Mouse (Mus musculus): ENCODE data around the gene Ptgs2. TPM values are rescaled to one million over a fixed set of nuclear protein-coding genes. Genes with fewer than 3 reads are reported as not detected.

Gene Ptgs2
- total and polyA plus RNA-seq, 3 experiments = not detected

- Histone ChIP-seq H3K4me1 (ENCODE audit: control insufficient read depth in 1 of 2, insufficient read depth in 2 of 2, low read length in 2 of 2) (no peaks in the 10 kb centered on the region), H3K36me3 (ENCODE audit: control insufficient read depth in 1 of 2, insufficient read depth in 2 of 2, low read length in 2 of 2) (no peaks in the 10 kb centered on the region), H3K4me3 (ENCODE audit: control insufficient read depth in 1 of 2, insufficient read depth in 1 of 2, low read depth in 2 of 2, low read length in 2 of 2) (no peak overlapping the region), H3K9me3 (replicated peaks; ENCODE audit: insufficient read depth, low read length) (no peaks in the 10 kb centered on the region), H3K79me2 (ENCODE audit: control insufficient read depth, insufficient read depth, low read length, poor library complexity) (no peaks in the 10 kb centered on the region), H3K27me3 (ENCODE audit: control insufficient read depth in 1 of 2, insufficient read depth in 2 of 2, low read length in 2 of 2) (no peaks in the 10 kb centered on the region), H3K9ac (ENCODE audit: control insufficient read depth, low read depth, low read length, poor library complexity, severe bottlenecking) (no peak overlapping the region), H3K27ac (ENCODE audit: control insufficient read depth, low read depth, low read length) (no peak overlapping the region)
- DNase-seq (ENCODE audit: low read depth, low spot score) = no peak
- TF ChIP-seq GABPA (IDR thresholded peaks at IDR 0.05; ENCODE audit: low read depth, low read length) (no peak), KAT2A (conservative IDR thresholded peaks at IDR 0.05; ENCODE audit: low read depth, low read length) (no peak), TAL1 (IDR thresholded peaks at IDR 0.05; ENCODE audit: low read length) (no peak), CHD2 (IDR thresholded peaks at IDR 0.05; ENCODE audit: low read length) (no peak), MEF2A (IDR thresholded peaks at IDR 0.05; ENCODE audit: extremely low read depth, insufficient replicate concordance, low read depth, low read length, poor library complexity, severe bottlenecking) (no peak), POLR2AphosphoS5 (IDR thresholded peaks at IDR 0.05; ENCODE audit: borderline replicate concordance, low read depth, low read length) (no peak), RAD21 (IDR thresholded peaks at IDR 0.05; ENCODE audit: low read depth, low read length) (no peak), MAFK (IDR thresholded peaks at IDR 0.05; ENCODE audit: borderline replicate concordance, low read depth, low read length) (no peak), SIN3A (IDR thresholded peaks at IDR 0.05; ENCODE audit: low read length) (no peak)
These were observed 18.5 kb downstream of the Ptgs2 start for GRCm38 (mm10) chr1:150118352-150118751.

- TF ChIP-seq POLR2A (IDR thresholded peaks at IDR 0.05; ENCODE audit: control insufficient read depth in 1 of 2, insufficient read depth in 1 of 2, low read depth in 1 of 2, low read length in 2 of 2, poor library complexity in 1 of 2) = no peak
- no peak for TF ChIP-seq JUND (IDR thresholded peaks at IDR 0.05; ENCODE audit: low read depth, low read length)
- TF ChIP-seq NRF1 (IDR thresholded peaks at IDR 0.05; ENCODE audit: insufficient read depth, low read depth, low read length, poor library complexity, severe bottlenecking) = no peak
- TF ChIP-seq CHD1 (IDR thresholded peaks at IDR 0.05; ENCODE audit: low read depth, low read length) = no peak
- Histone ChIP-seq H3K9ac (ENCODE audit: control insufficient read depth, low read depth, low read length, poor library complexity, severe bottlenecking) (no peak overlapping the region), H3K79me2 (ENCODE audit: control insufficient read depth, insufficient read depth, low read length, poor library complexity) (no peaks in the 10 kb centered on the region), H3K9me3 (replicated peaks; ENCODE audit: insufficient read depth, low read length) (no peaks in the 10 kb centered on the region), H3K4me1 (ENCODE audit: control insufficient read depth in 1 of 2, insufficient read depth in 2 of 2, low read length in 2 of 2) (no peaks in the 10 kb centered on the region), H3K4me3 (ENCODE audit: control insufficient read depth in 1 of 2, insufficient read depth in 1 of 2, low read depth in 2 of 2, low read length in 2 of 2) (no peak overlapping the region), H3K27me3 (ENCODE audit: control insufficient read depth in 1 of 2, insufficient read depth in 2 of 2, low read length in 2 of 2) (no peaks in the 10 kb centered on the region), H3K27ac (ENCODE audit: control insufficient read depth, low read depth, low read length) (no peak overlapping the region), H3K36me3 (ENCODE audit: control insufficient read depth in 1 of 2, insufficient read depth in 2 of 2, low read length in 2 of 2) (no peaks in the 10 kb centered on the region)
- DNase-seq (ENCODE audit: low read depth, low spot score) = no peak
These were observed 25.7 kb downstream of the Ptgs2 start for GRCm38 (mm10) chr1:150125568-150125967.

GRCm38 (mm10) chr1:150130070-150130469 lies 30.2 kb downstream of the Ptgs2 start:
- Histone ChIP-seq H3K4me1 (ENCODE audit: control insufficient read depth in 1 of 2, insufficient read depth in 2 of 2, low read length in 2 of 2) (no peaks in the 10 kb centered on the region), H3K36me3 (ENCODE audit: control insufficient read depth in 1 of 2, insufficient read depth in 2 of 2, low read length in 2 of 2) (no peaks in the 10 kb centered on the region), H3K27ac (ENCODE audit: control insufficient read depth, low read depth, low read length) (no peak overlapping the region), H3K9ac (ENCODE audit: control insufficient read depth, low read depth, low read length, poor library complexity, severe bottlenecking) (no peak overlapping the region), H3K9me3 (replicated peaks; ENCODE audit: insufficient read depth, low read length) (no peaks in the 10 kb centered on the region), H3K27me3 (ENCODE audit: control insufficient read depth in 1 of 2, insufficient read depth in 2 of 2, low read length in 2 of 2) (no peaks in the 10 kb centered on the region), H3K79me2 (ENCODE audit: control insufficient read depth, insufficient read depth, low read length, poor library complexity) (no peaks in the 10 kb centered on the region), H3K4me3 (ENCODE audit: control insufficient read depth in 1 of 2, insufficient read depth in 1 of 2, low read depth in 2 of 2, low read length in 2 of 2) (no peak overlapping the region)
- DNase-seq (ENCODE audit: low read depth, low spot score) = no peak
- no peak for TF ChIP-seq E2F4 (IDR thresholded peaks at IDR 0.05; ENCODE audit: borderline replicate concordance, low read depth, low read length)
- TF ChIP-seq POLR2AphosphoS5 (IDR thresholded peaks at IDR 0.05; ENCODE audit: borderline replicate concordance, low read depth, low read length) = no peak

Measured in MEL (cell line).